Mouse (Mus musculus): ENCODE measurements around the gene Shisa3.

- no peak for TF ChIP-seq CTCF (IDR thresholded peaks at IDR 0.05; ENCODE audit: control insufficient read depth, insufficient read depth, insufficient read length)
- TF ChIP-seq USF1 (IDR thresholded peaks at IDR 0.05; ENCODE audit: low read depth): no peak
- no peak for TF ChIP-seq MAX (IDR thresholded peaks at IDR 0.05)
- TF ChIP-seq CEBPB (IDR thresholded peaks at IDR 0.05; ENCODE audit: low read depth): no peak
- TF ChIP-seq FOSL1 (IDR thresholded peaks at IDR 0.05; ENCODE audit: insufficient read depth, low read length, poor library complexity, severe bottlenecking): no peak
Measured at GRCm38 (mm10) chr5:67649156-67649555, 41.5 kb downstream of the Shisa3 start.
